Mouse (Mus musculus) ES-E14 (cell line): ENCODE data around the gene Gabra2.

Experiments
- ZC3H11A ChIP-seq: IDR thresholded peaks from 2 replicates; pipeline ENCODE4 v1.6.1; 2012; ENCODE audit warnings: low read depth, mild to moderate bottlenecking, inconsistent platforms, low read length, borderline replicate concordance
- ZNF384 ChIP-seq: IDR thresholded peaks from 2 replicates; pipeline ENCODE4 v1.6.1; 2012; ENCODE audit warnings: low read depth, low read length, inconsistent platforms

DNA sequence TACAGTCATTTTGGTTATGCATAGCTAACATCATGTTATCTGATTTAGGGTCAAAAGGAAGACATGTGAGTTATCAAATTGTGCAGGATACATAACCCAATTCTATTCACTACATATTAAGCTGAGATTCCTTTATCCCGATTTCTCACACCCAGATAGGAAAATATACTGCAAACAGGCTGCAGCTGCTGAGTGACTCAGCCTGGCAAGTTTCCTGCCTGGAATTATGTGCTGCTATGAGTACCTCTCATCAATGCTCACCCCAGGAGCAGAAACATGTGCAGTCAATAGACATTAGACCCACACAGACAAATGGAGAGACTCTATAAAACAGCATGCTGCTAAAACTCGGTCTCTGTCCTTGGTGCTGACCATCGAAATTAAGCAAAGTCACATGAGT is 32.1 kb upstream of the Gabra2 start:
- no peak for TF ChIP-seq ZC3H11A
- TF ChIP-seq ZNF384, result no peak
